Mouse (Mus musculus): Measurements from ENCODE around the gene Crtac1. TPM values are rescaled to one million over a fixed set of nuclear protein-coding genes. Genes with fewer than 3 reads are reported as not detected.

Gene Crtac1
- polyA plus RNA-seq, 1 experiment from 2014 or later = 0.21 TPM

DNA sequence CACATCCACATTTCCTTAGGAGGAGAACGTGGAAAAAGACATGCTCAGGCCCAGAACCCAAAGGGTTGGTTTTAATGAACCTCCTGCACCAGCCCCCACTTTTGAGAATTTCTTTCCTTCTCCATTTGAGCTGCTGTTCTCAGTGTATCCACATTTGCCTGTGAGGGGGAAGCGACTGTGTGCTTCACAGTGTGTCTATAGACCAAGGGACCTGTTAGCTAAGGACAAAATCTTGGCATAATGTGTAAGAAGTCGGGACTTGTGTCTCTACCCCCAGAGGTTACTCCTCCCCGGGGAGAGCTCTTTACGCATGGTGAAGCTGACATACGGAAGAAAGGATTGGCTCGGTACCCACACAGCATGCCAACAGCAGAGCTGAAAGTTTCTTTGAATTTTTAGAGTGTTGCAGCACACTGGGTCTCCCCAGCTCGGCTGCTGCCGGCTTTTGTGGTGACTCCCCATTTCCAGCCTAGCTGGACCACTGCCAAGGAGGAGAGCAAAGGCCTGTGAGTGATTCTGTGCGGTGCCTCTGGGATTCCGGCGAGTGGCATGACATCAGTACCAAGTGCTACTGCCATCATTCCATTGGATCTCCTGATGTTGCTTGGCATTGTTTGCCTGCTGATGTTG is 174.9 kb downstream of the Crtac1 start:
- Histone ChIP-seq H3K9me3 (ENCODE audit: low read length) (no peaks in the 10 kb centered on the region), H3K27ac (ENCODE audit: low read depth) (no peak overlapping the region), H3K36me3 (replicated peaks; ENCODE audit: insufficient read depth, low read length) (no peaks in the 10 kb centered on the region), H3K4me3 (ENCODE audit: low read depth, low read length) (no peak overlapping the region), H3K9ac (replicated peaks) (no peak overlapping the region), H3K27me3 (ENCODE audit: insufficient read depth, low read length) (peaks cover 21% of the 10 kb centered on the region), H3K4me2 (ENCODE audit: low read depth, low read length) (no peak overlapping the region), H3K4me1 (ENCODE audit: insufficient read depth) (0 out of 2 replicates have a peak, but pooled peaks cover 2% of the 10 kb centered on the region)
- DNase-seq (no peak), ATAC-seq (no peak)
- WGBS (ENCODE audit: insufficient replicate concordance) = 79% methylated on average over 12 of the region's 12 CpGs
- TF ChIP-seq CTCF (IDR thresholded peaks at IDR 0.05; ENCODE audit: low read depth) = no peak
- no peak for TF ChIP-seq EP300 (IDR thresholded peaks at IDR 0.05; ENCODE audit: low read depth)

- H3K4me2 ChIP-seq (ENCODE audit: low read depth, low read length) = peak overlapping the region; percentile 22
- H3K9me3 ChIP-seq (ENCODE audit: low read length) = no peaks in the 10 kb centered on the region
- peaks cover 21% of the 10 kb centered on the region for H3K27me3 ChIP-seq (ENCODE audit: insufficient read depth, low read length)
- peak; percentile 84 for DNase-seq
- no peaks in the 10 kb centered on the region for H3K36me3 ChIP-seq (replicated peaks; ENCODE audit: insufficient read depth, low read length)
- peak overlapping the region; percentile 13; the same call in 1 of the 2 replicates for H3K4me3 ChIP-seq (ENCODE audit: low read depth, low read length)
- 5% methylated on average over 32 of the region's 42 CpGs for WGBS (ENCODE audit: insufficient replicate concordance)
- H3K27ac ChIP-seq (ENCODE audit: low read depth) = no peak overlapping the region
- TF ChIP-seq CTCF (IDR thresholded peaks at IDR 0.05; ENCODE audit: low read depth) (no peak), EP300 (IDR thresholded peaks at IDR 0.05; ENCODE audit: low read depth) (no peak)
- H3K9ac ChIP-seq (replicated peaks) = no peak overlapping the region
- 0 out of 2 replicates have a peak, but pooled peaks cover 2% of the 10 kb centered on the region for H3K4me1 ChIP-seq (ENCODE audit: insufficient read depth)
- peak; percentile 63 for ATAC-seq
Measured at GRCm38 (mm10) chr19:42255784-42256610, 175.6 kb downstream of the Crtac1 start.

DNA sequence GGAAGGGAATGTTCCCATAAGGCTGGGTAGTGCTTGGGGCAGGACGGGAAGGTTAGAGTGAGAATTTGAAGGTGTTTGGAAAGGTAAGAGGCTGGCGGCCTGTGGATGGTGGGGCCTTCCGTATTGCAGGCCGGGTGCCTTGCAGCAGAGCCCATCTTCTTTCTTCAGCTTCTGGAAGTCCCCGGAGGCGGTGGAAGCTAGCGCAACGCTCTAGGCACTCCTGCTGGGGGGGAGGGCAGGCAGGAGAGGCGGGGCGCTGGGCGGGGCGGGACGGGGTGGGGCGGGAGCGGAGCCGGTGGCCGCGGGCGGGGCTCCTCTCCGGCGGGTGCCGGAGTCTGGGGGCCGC is 176.2 kb downstream of the Crtac1 start:
- Histone ChIP-seq H3K4me2 (ENCODE audit: low read depth, low read length) (peak overlapping the region; percentile 22), H3K27ac (ENCODE audit: low read depth) (no peak overlapping the region), H3K9me3 (ENCODE audit: low read length) (no peaks in the 10 kb centered on the region), H3K9ac (replicated peaks) (no peak overlapping the region), H3K4me3 (ENCODE audit: low read depth, low read length) (peak overlapping the region; percentile 13; the same call in 1 of the 2 replicates), H3K4me1 (ENCODE audit: insufficient read depth) (0 out of 2 replicates have a peak, but pooled peaks cover 2% of the 10 kb centered on the region), H3K27me3 (ENCODE audit: insufficient read depth, low read length) (peaks cover 21% of the 10 kb centered on the region), H3K36me3 (replicated peaks; ENCODE audit: insufficient read depth, low read length) (no peaks in the 10 kb centered on the region)
- DNase-seq (no peak), ATAC-seq (no peak)
- no peak for TF ChIP-seq CTCF (IDR thresholded peaks at IDR 0.05; ENCODE audit: low read depth)
- no peak for TF ChIP-seq EP300 (IDR thresholded peaks at IDR 0.05; ENCODE audit: low read depth)
- 2% methylated on average over 7 of the region's 23 CpGs for WGBS (ENCODE audit: insufficient replicate concordance)

DNA sequence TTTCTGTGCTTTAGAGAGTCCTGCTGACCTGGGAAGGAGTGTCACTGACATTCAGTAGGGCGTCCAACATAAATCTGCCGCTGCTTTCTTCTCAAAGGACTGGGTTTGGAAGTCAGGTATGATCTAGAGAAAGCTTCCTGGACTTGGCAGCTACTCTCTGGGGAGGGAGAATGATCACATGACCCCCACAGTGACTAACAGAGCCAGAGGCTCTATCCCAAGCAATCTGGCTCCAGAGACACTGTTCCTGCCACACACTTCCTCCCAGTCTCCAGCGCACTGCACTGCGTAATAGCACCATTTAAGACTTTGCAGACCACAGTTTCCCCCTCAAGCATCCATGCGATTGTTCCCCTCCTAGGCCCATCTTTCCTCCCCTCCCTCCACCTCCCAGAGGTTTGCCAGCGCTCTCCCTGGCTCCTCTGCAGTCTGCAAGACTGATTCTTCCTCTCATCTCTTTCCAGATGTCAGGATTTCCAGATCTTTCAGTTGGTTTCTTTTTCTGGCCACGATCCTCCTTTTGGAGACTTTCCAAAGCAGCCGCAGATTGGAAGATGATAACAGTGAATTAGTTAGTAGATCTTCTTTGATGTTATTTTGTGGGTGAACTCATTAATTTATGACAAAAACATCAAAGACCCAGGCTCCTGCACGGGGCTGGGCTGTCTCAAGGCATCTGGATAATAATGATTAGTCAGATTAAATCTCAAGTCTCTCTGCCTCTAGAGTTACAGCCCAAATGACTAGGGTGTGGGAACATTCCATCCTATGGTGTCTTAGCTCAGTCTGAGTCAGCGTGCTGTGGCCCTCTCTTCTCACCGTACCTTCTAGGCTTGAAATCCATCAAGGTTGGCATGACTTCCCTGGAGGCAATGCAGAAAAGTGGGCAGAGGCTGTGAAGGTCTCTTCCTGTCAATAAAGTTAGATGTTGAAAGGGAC is 181.3 kb downstream of the Crtac1 start:
- Histone ChIP-seq H3K36me3 (replicated peaks; ENCODE audit: insufficient read depth, low read length) (no peaks in the 10 kb centered on the region), H3K4me3 (ENCODE audit: low read depth, low read length) (no peak overlapping the region), H3K27me3 (ENCODE audit: insufficient read depth, low read length) (peaks cover 8% of the 10 kb centered on the region), H3K9me3 (ENCODE audit: low read length) (no peaks in the 10 kb centered on the region), H3K4me2 (ENCODE audit: low read depth, low read length) (no peak overlapping the region), H3K9ac (replicated peaks) (no peak overlapping the region), H3K27ac (ENCODE audit: low read depth) (no peak overlapping the region), H3K4me1 (ENCODE audit: insufficient read depth) (no peaks in the 10 kb centered on the region)
- ATAC-seq = no peak
- TF ChIP-seq CTCF (IDR thresholded peaks at IDR 0.05; ENCODE audit: low read depth) (no peak), EP300 (IDR thresholded peaks at IDR 0.05; ENCODE audit: low read depth) (no peak)
- DNase-seq = no peak
- 55% methylated on average over 11 of the region's 11 CpGs for WGBS (ENCODE audit: insufficient replicate concordance)

DNA sequence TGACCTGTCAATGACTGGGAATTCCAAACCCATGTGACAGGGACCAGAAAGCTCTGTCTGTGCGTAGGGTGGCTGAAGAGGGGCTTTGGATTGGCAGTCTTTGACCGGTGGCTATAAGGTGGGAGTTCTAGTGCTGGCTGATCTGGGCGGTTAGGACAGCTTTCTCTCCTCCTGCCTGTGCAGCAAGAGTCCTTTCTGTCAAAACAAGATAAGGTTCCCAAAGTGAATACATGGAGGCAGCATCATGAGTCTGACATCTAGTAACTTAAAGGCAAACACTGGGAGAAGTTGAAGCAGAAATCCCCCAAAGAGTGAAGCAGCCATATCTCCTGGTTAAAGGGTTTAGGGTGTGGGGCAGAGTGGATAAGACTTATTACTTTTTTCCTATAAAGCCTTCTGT is 184.1 kb downstream of the Crtac1 start, which contains the start of gene Golga7b:
Gene Golga7b, plus strand, starts transcription at position 56 of the 400 bp plus-strand sequence.
- H3K4me3 ChIP-seq (ENCODE audit: low read depth, low read length) = no peak within 1 kb of the TSS
- ATAC-seq (no peak), DNase-seq (no peak)
- 56% methylated on average over 3 of the region's 3 CpGs for WGBS (ENCODE audit: insufficient replicate concordance)
- no peak within 1 kb of the TSS for H3K4me2 ChIP-seq (ENCODE audit: low read depth, low read length)
- H3K9me3 ChIP-seq (ENCODE audit: low read length) = no peaks in the 10 kb centered on the region
- H3K36me3 ChIP-seq (replicated peaks; ENCODE audit: insufficient read depth, low read length) = no peaks in the 10 kb centered on the region
- H3K27me3 ChIP-seq (ENCODE audit: insufficient read depth, low read length) = no peaks in the 10 kb centered on the region
- TF ChIP-seq CTCF (IDR thresholded peaks at IDR 0.05; ENCODE audit: low read depth) (no peak), EP300 (IDR thresholded peaks at IDR 0.05; ENCODE audit: low read depth) (no peak)
- H3K27ac ChIP-seq (ENCODE audit: low read depth) = no peak within 1 kb of the TSS
- no peaks in the 10 kb centered on the region for H3K4me1 ChIP-seq (ENCODE audit: insufficient read depth)
- no peak within 1 kb of the TSS for H3K9ac ChIP-seq (replicated peaks)
